Mouse (Mus musculus): Measurements from ENCODE around the gene Mylk.

DNA sequence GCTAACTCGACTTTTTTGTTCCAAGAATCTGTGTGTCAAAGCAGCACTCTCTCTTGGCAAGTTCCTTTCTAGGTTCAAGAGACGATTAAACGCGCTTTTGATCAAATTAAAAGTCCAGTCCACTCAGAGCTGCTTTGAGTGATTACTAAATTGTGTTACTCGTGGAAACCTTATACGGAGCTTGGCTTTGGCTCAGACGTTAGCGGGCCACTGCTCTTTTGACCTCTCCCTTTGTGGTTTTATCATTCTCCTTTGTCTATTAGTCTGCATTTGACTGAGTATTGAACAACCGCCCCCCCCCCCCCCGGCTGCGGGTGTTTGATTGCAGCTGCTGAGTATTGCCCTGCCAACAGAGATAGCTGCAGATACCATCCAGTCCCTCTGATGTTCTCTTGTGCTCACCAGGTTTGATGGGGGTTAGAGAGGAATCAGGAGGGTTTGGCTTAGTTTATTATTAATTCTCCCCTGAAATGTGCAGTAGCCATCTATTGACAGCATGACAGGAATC, 62.8 kb downstream of the Mylk start:
- TF ChIP-seq GATA1 (IDR thresholded peaks at IDR 0.05; ENCODE audit: borderline replicate concordance, low read length) (no peak), FLI1 (IDR thresholded peaks at IDR 0.05; ENCODE audit: low read length) (no peak)

All from megakaryocyte, embryonic 14.5 days (primary cell).